Mouse (Mus musculus) c-Kit-positive CD71-positive TER-119-positive erythroid progenitor cells, embryonic 14.5 days (primary cell): Measurements from ENCODE around the gene Larp4.

Experiments used
- DNase-seq: peaks from one replicate; pipeline ENCODE4 v3.0.0-alpha.2; 2013; ENCODE audit warnings: low spot score

Larp4 gene

GRCm38 (mm10) chr15:100004677-100005273, 34.9 kb downstream of the Larp4 start:
- DNase-seq, result no peak

GRCm38 (mm10) chr15:100006180-100006579, 36.3 kb downstream of the Larp4 start:
- no peak for DNase-seq

GRCm38 (mm10) chr15:100018280-100018899, 48.5 kb downstream of the Larp4 start:
- DNase-seq, result no peak

DNA sequence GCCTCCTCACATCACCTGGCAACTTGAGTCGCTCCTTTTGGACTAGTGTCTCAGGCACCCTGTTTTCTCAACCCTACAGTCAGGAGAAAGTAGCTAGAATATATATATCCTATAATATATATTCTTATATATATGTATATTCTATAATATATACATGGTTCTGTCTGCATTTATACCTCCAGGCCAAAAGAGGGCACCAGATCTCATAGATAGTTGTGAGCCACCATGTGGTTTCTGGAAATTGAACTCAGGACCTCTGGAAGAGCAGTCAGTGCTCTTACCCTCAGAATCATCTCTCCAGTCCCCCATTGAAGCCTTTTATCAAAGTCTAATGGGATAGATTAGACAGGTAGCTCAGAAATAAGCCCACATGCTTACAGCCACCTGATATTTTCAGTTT, 51.3 kb downstream of the Larp4 start:
- DNase-seq, result no peak

- no peak for DNase-seq
Observed at GRCm38 (mm10) chr15:100022923-100023322, 53.1 kb downstream of the Larp4 start.

- no peak for DNase-seq
Observed at GRCm38 (mm10) chr15:100025076-100025834, 55.4 kb downstream of the Larp4 start.

DNA sequence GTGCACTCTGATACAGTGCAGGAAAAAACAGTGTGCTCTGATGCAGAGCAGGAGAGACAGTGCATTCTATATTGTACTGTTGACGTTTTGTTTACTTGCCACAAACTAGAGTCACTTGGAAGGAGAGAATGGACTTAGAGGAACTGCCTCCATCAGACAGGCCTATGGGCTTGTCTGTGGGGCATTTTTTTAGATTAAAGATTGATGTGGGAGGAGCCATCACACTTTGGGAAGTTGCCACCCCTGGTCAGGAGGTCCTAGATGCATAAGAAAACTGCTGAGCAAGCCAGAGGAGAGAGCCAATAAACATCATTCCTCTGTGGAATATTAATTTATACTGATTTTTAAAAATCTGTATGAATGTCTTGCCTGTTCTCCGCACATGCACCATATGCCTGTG, 58.3 kb downstream of the Larp4 start:
- no peak for DNase-seq

GRCm38 (mm10) chr15:100029497-100029896, 59.6 kb downstream of the Larp4 start:
- no peak for DNase-seq

- DNase-seq, result no peak
Observed at GRCm38 (mm10) chr15:100029900-100030299, 60.0 kb downstream of the Larp4 start.

- no peak for DNase-seq
Observed at GRCm38 (mm10) chr15:100032546-100032945, 62.7 kb downstream of the Larp4 start.

DNA sequence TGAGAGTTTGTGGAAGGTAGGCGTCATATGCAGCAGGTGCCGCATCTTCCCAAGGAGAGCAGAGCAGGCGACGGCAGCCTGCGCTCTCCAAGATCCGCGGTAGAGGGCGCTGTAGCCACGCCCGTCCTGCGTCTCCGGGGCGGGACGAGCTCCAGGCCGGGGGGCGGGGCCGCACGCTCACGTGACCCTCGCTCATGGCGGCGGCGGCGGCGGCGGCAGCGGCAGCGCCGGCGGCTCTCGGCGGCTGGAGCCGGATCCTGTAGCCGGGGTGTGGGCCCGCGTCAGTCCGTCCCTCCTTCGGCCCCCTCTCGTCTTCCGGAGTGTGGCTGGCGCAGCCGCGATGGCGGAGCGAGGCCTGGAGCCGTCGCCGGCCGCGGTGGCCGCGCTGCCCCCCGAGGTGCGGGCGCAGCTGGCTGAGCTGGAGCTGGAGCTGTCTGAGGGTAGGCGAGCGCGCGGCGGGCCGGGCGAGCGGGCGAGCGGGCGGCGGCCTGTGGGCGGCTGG, 68.7 kb downstream of the Larp4 start, which contains the start of gene Dip2b:
Gene Dip2b, plus strand, starts transcription at position 195 of the 502 bp plus-strand sequence.
- DNase-seq, result peak; percentile 90

- peak; percentile 31 for DNase-seq
Observed at GRCm38 (mm10) chr15:100039001-100039701, 69.3 kb downstream of the Larp4 start.

- no peak for DNase-seq
Observed at GRCm38 (mm10) chr15:100040541-100041266, 70.8 kb downstream of the Larp4 start.

- DNase-seq, result no peak
Observed at GRCm38 (mm10) chr15:100041267-100042047, 71.6 kb downstream of the Larp4 start.

DNA sequence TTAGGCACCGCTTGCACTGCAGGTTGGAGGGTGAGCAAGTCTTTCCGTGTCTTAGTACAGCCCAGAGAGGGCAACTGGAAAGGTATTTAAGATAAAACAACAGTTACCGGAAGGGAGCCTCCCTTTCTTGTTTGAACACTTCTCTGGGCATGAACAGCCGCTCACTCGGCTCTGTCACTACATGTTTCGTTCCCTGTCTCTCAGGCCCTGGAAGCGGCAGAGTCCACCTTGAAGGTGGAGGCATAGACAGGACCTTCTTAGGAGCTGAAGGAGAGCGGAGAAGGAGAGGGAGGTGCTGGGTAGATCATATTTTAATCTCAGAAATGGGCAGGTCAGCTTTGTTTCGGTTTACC, 72.2 kb downstream of the Larp4 start:
- no peak for DNase-seq

- DNase-seq, result no peak
Observed at GRCm38 (mm10) chr15:100045576-100045975, 75.7 kb downstream of the Larp4 start.

- DNase-seq, result no peak
Observed at GRCm38 (mm10) chr15:100049496-100050087, 79.7 kb downstream of the Larp4 start.

GRCm38 (mm10) chr15:100050940-100051339, 81.1 kb downstream of the Larp4 start:
- no peak for DNase-seq

GRCm38 (mm10) chr15:100052726-100053125, 82.9 kb downstream of the Larp4 start:
- DNase-seq, result no peak

DNA sequence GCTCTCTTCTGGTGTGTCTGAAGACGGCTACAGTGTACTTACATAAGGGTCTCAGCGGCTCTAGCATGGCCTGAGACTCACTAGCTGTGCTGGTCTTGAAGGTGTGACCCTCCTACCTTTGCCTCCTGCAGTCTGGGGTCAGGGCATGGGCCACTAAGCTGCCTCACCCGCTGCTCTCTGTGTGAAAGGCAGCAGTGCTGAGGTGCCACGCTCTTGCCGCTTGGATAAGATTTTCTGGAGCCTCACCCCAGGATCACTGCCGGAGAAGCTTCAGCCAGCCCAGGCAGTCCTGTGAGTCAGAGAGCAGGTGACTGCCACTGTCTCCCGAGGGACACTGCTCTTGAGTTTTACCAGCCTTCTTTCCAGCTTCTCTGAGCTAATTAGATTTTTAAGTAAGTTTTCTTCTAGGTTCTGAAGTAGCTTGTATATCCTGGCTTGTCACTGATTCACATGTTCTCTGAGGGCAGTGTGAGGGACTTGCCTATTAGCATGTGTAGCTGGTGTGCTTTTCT, 86.6 kb downstream of the Larp4 start:
- no peak for DNase-seq
